Mouse (Mus musculus) 3134 (cell line): Measurements from ENCODE around the gene Aknad1.

Experiments used
- DNase-seq: peaks from one replicate; pipeline ENCODE4 v3.0.0-alpha.2; 2011; ENCODE audit warnings: low spot score; ENCODE audit not compliant: insufficient read length; ENCODE audit errors: extremely low read depth

Gene Aknad1

DNA sequence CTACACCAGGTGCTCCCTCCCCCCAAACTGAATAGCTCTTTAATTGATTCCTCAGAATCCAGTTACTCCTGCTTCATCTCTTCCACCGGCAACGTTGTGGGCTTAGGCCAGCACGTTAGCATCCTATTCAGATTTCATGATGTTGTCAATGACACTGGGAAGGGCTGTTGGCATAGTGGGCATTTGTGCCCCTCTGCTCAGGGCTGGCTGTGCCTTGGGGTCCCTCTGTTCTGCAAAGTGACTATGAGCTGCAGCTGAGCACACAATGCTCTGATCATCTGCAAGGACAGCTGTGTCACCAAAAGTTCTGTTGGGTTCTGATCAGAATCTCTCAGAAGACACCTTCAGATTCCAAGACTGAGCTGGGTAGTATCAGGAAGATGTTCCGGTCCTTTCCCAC lies 4.6 kb downstream of the Aknad1 start:
- DNase-seq, result no peak

DNA sequence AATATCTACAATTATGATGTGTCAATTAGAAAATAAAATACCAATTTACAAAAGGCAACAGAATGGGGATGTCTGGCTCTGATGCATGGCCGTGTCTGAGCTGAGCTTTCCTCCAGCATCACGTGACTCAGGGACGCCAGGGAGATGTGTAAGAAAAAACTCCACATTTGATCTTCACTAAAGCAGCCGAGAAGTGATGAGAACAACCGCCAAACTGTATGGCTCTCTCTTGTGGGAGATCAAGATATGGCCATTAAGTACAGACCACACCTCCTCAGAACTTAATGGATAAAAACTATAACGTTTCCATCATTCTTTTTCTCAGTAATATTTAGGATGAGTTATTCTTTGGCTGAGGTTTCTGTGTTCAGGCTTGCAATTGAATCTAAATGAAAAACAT lies 11.6 kb downstream of the Aknad1 start:
- DNase-seq, result no peak

DNA sequence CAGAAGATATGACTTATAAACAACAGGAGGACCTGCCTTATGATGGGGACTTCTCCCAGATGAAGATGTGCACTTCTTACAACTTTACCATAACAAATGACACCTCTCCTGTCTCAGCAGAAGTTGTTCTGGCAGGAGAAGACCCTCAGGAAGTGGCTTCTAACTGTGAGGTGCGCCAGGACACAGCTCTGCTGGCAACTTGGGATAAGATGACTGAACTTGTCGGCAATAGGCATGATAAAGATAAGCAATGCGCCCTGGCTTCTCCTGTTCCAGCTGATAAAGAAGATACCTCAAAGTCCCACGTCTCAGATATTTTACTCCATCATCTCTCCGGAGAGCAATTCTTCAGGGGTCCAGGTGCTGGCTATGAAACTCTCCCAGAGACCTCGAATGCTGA lies 12.2 kb downstream of the Aknad1 start:
- no peak for DNase-seq

DNA sequence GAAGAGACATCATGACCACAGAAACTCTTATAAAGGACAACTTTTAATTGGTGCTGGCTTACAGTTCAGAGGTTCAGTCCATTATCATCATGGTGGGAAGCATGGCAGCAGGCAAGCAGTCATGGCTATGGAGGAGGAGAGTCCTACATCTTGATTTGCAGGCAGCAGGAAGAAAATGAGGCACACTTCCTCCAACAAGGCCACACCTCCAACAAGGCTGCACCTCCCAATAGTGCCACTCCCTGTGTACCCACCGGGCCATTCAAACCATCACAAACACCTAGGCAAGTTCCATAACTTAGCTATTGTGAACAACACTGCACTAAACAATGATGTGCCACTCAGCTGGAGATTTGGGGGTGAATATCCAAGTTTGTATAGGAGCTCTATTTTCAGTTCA lies 15.1 kb downstream of the Aknad1 start:
- DNase-seq, result no peak

DNA sequence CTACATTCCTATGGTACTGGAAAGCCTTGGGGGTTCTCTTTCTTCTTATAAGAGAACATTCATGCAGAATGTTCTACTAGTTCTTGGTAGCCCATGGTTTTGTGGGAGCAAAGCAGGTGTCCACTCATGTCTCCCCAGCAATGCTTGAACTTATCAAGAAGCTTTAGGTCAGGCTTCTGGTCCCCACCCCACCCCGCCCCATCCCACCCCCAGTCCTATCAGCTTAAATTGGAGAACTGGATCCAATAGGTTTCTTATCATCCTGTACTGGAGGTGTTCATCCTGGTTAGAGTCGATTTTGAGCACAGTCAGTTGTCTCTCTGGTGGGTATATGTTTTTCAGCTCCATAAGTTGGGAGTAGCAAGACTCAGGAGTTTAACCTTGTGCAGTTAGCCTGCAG lies 16.1 kb downstream of the Aknad1 start:
- no peak for DNase-seq

DNA sequence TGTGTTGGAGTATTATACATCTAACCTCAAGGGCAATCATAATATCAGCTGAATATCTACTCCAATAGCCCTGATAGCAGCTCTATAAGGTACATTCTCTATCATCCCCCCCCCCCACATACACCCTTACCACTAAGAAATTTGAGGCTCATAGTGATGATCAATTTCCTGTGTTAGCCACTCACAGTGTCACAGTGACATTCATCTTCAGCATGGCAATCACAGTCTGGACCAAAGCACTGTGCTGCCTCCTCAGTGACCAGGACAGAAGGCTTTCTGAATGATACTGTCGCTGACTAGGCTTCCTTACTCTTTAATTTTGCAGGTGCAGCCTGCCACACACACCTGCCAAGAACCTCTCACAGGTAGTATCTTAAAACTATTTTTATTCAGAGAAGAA lies 16.7 kb downstream of the Aknad1 start:
- DNase-seq, result no peak

DNA sequence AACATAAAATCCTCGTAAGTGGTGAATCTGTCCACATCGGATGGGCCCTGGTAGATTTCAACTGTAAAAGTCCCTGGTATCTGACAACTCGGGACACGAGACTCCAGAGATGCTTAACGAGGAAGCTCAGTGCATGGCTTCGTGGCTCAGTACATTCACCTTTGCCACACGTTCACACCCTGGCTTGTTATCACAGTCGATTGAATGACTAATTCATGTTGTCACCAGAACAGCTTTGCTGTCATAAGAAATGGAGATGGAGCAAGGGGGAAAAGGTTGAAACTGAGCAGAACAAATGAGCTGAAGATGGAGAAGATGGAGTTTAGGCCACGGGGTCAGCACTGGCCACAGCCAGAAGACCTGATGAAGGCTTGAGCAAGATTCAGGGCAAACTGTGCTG lies 18.1 kb downstream of the Aknad1 start:
- no peak for DNase-seq

DNA sequence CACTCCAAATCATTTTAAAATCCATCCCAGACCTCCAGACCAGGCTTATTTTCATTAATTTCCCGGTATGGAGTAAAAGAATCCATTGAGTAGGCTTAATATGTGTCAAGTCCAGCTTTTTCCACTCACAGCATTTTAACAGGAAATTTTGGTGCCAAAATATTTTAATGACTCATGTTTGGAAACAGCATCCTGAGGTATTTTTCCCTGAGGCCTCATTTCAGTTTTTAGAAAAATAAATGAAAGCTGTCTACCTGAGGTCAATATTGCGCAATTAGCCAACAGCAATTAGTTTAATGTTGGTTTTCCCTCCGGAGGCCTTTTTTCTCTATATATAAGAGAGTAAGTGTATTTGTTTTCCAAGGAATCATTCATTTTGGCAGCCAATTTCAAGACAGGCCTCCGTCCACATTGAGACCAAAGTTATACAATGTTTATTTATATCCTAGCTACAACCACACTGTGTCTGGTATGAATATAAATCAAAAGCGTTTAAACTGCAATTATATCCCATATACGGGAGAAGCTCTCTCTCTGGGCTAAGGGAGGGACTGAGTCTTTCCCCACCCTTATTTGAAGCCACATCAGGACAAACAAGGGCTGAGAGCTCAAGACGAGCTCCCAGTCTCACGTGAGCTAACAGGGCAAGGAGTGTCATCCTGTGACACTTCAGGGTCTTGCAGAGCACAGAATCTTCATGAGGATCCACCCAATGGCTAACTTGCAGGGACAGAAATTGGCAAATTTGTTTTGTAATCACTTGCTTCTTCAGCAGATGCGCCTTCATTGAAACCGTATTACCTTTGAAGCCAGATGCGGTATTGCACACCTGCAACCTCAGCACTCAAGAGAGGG lies 20.3 kb downstream of the Aknad1 start:
- peak; percentile 47 for DNase-seq

DNA sequence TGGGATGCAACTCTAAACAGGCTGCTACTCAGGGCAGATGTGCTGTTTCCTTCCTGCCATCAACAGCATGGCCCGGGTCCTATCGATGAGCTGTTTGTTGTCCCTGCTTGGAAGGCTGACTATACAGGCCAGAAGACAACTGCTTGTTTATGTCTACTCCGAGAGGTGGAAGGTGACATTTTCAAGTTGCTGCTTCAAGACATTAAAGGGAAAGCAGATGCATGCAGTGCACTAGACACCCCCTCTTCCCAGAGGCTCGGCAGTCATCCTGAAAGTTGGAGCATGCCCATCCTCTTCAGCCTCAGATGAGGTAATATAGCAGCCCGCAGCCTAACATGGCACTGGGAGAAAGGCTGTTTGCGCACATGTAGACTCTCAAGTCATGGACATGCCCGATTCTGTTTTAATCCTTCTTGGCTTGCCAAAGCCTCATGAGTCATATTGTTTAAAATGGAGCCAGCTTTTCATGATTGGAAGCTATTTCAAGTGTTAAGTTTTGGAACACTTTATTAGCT lies 23.2 kb downstream of the Aknad1 start:
- DNase-seq, result peak; percentile 56

DNA sequence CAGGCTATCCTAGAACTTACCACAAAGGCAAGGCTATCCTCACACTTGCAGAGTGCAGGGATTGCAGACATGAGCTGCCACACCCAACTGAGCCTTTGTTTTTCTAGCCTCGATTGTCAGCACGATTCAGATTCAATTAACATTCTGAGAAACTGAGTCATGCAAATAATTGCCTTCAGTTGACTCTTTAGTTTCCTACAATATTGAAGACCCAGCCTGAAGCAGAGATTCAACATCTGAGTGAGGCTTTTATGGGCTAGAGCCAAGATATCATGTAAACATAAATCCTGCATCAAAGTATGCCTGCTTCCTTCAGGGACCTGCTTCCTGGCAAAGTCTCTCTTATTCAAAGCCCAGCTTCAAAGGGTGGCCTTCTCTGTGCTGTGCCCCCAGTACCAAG lies 24.2 kb downstream of the Aknad1 start:
- no peak for DNase-seq

DNA sequence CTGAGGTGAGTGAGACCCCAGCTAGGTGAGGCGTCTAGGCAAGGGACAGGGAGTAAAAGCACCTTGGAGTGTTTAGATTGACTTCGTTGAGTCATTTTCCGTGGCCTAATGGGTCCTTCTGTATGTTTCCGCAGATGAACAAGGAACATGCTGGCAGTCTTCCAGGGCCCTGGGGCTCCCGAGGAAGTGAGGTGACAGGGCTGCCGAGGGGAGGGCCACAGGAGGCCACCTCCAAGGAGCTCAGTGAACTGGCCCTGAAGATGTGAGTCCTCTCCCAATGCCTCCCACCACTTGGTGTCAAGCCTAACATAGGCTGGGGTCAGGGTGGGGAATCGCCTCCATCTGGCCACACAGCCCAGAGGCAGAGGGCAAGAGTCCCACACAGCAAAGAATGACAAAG lies 25.5 kb downstream of the Aknad1 start:
- DNase-seq, result no peak

DNA sequence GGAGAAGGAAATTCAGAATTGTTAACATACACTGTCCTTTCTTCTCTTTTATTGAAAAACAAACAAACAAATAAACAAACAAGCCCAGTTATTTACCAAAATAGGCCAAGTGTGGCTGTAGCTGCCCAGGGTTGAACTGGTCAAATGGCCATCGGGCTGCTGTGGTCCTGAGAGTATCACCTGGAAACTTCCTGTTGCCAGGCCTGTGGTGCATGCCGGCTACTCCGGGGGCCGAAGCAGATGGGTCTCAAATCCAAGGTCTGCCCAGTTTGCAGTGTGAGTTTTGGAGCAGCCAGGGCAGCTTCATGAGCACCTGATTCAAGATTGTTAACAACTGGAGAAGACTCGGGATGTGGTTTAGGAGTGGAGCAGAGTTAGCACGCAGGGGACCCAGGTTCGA lies 26.0 kb downstream of the Aknad1 start:
- DNase-seq, result no peak

DNA sequence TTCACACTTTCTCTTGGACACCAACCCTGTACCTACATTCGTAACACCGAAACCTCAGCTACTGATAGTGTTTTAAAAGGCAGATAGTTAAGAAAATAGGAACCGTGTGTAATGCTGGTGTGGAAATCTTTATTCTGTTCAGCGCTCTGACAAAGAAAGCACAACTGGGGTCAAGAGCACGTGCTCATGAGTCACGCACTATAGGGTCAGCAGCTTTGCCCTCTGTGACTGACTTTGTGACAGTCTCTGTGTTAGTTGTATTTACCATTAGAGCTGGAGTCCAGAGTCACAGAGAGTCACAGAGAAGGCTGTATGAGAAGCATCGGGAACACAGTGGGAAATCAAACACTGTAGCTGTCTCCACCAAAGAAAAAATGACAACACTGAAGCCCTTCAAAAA lies 27.5 kb downstream of the Aknad1 start:
- DNase-seq, result peak; percentile 30

DNA sequence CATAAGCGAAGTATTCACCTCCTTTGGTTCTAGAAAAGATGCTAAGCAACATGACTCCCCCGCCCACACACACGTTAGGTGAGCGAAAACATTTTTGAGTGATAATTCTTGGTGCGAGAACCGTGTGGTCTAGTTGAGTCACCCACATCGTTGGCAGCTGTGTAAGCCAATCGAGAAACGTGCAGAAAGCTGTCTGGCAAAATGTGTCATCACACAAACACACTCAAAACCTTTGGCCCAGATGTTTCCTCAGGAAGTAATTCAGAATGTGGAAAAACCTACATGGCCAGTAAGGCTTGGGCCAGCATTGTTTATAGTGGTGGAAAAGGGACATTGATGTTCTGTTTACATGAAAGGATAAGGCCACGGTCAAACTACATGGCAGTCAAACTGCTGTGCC lies 28.0 kb downstream of the Aknad1 start:
- DNase-seq, result peak; percentile 66

DNA sequence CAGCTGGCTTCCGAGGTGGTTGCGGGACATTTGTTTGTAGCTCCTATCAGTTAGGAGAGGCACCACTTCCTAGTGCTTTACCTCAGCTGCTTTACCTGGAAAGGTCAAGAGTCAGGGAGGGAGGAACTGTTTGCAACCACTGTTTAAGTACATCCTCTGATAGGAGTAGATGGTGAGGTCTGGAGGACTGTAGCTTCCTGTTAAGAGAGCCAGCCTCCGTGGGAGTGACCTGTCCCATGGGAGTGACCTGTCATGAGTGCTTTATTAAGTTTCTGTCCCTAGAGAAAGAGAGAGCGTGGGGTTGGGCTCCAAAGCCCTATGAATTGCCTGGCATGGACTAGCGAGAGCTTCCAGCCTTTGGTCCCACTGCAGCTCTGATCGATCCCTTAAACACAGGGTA lies 30.1 kb downstream of the Aknad1 start:
- no peak for DNase-seq

DNA sequence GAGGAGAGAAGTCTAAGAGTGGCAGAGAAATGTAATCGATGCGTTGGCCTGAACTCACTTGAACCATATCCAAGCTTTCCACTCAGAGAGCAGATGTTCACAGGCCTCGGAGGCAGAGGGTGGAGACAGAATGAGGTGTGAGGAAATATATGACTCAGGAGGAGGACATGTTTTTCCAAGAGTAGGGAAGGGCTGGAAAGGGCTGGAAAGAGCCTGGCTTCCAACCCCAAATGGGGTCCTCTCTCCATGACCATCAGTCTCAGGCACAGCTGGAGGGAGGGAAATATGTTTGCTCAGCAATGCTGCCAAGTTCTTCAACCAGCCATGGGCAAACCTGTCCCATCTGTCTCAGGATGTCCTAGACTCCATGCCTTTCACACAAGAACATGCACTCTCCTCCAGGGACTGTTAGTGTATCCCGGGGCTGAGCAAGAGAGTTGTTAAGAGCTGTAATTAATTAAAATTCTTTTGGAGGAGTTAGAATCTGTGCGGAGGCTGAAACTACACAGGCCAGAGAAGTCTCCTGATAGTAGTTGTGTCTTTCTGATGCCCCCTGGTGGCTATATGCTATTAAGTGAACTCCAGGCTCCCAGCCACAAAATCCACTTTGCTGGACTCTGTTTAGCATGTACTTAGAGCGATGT lies 31.4 kb downstream of the Aknad1 start:
- DNase-seq, result peak; percentile 72

DNA sequence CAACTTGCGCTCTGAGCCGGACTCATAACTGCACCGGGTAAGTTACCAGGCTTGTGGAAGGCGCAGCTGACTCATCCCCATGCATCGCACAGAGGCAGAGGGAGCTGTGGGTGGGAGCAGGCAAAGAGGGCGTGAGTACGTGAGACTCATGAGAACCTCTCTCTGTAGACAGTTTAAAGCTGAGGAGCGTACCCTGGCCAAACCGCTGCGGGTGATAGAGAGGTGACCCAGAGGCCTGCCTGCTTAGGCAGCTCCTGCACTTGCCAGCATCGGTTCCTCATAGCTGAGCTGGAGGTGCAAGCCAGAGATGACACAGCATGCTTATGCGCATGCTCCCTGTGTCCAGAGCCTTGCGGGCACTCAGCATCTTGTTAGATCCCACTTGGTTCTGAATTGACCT lies 32.8 kb downstream of the Aknad1 start:
- DNase-seq, result peak; percentile 88

DNA sequence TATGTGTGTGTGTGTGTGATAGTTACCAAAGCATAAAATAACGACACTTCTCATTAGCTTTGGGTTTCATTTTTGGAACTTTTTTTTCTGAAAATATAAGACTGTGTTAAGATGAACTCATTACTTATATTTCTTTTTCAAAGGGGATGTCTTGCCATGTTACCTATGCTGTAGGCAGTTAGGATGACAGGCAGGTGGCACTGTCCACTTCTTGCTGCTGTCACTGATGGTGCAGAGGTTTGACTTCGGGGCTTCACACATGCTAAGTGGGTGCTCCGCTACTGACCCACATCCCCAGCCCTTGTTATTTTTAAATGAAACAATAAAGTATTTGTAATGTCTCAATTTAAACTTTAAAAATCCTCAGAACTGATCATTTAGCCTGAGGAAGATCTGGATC lies 33.4 kb downstream of the Aknad1 start:
- DNase-seq, result no peak

DNA sequence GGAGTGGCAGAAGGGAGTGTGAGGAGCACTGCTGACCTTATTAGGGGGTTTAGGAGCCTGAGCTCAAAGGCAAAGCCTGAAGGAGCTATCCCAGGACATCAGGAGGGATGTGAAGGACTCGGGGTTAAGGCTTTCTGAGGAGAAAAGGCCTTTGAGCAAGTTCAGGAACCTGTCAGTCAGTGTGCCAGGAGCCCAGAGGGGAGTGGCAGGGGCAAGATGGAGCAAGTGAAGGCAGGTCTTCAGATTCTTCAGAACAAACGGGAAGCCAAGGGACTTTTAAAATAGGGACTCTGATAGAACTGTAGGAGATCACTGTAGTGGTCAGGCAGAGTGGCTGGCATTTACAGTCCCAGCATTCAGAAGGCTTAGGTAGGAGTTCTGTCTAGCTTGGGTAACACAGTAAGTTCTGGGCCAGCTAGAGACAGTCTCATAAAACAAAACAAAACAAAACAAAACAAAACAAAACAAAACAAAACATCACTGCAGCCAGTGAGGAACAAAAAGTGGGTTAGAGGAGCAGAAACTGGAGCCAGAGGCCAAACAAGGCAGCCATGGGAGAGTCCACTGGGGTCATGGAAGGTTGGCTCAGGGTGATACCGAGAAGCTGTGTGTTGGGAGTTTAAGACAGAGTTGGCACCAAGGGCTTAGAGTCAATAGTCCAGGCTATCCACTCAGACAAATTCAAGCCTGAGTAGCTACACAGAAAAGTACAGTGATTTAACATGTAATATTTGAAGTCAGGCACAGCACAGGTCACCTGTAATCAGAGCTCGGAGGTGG lies 39.5 kb downstream of the Aknad1 start:
- no peak for DNase-seq

DNA sequence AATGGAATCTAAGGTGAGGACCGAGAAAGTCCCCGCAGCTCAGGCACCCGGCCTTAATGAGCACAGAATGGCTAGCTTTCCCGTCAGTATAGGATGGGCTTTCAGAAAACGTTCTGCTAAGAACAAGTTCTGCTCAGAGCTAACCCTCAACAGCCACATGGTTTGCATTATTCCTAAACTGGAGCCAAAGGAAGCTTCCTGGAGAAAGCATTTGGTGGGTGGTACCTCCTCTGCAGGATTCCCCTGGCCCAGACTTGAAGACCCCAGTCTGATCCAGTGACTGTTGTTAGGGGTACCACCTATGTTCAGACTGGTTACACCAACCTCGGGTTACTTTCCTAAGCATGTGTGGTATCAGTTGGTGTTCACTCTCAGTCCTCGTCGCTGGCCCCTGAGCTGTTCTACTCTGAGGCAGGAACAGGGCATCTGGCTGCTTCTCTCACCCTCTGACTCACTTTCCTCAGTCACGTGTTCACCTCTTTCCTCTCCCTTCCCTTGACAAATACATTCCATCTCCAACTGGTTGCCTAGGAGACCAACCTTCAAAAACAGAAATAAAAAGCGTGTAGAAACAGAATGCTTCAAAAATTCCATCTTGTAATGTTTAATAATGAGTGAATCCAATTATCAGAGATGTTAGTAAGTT lies 41.9 kb downstream of the Aknad1 start:
- peak; percentile 74 for DNase-seq

DNA sequence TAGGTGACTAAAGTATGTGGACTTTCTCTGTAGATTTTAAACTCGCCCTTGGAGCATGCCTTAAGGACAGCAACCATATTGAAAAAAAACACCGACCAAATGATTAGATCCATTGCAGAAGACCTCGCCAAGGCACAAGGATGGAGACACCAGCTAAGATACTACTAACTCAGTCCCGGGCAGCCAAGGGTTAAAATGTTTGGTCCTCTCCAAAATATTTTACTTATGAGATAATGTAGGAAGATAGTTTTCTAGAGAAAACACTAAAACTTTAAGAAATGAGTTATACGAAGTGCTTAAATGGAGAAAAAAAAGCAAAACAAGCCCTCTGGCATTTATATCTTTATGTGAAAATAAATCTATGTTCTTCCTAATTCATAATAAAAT lies 42.4 kb downstream of the Aknad1 start:
- DNase-seq, result no peak
